Comparison of ENCODE assay signal across 15 mouse cellular contexts in genomic region chr16:24313544-24314326, GRCm38 (mm10).
DNase-seq lines count a peak whose midpoint lies in the region; ATAC-seq lines count a peak whose summit lies in the region.
"Had no signal": no experiment of that assay in that cellular context is flagged by ENCODE, and none has a peak within 500 bp of the region (broad histone marks: within the 10 kb centered on the region; RNA-seq: fewer than 3 reads in every experiment).

No protein-coding gene starts in this region.

- H3K36me3 ChIP-seq in intestine, embryonic 14.5 days (ENCODE audit: control insufficient read depth, insufficient read depth, low read length), result no peaks in the 10 kb centered on the region
- H3K36me3 ChIP-seq in stomach, embryonic 15.5 days, result no peaks in the 10 kb centered on the region
- H3K36me3 ChIP-seq: heart, embryonic 15.5 days; hindbrain, embryonic 13.5 days; limb, embryonic 10.5 days; neural tube, embryonic 15.5 days had no signal

- H3K27ac ChIP-seq in intestine, embryonic 14.5 days (ENCODE audit: low read depth), result peak overlapping the region; percentile 40; the same call in 1 of the 2 replicates
- no peak overlapping the region for H3K27ac ChIP-seq in stomach, embryonic 15.5 days
- H3K27ac ChIP-seq: heart, embryonic 15.5 days; hindbrain, embryonic 13.5 days; kidney, postnatal 0 days; limb, embryonic 10.5 days; neural tube, embryonic 15.5 days had no signal

- intact Hi-C loops in heart, postnatal 10 days (cut with DNase I), result no loop called here

- H3K4me3 ChIP-seq in intestine, embryonic 14.5 days (ENCODE audit: low read depth, low read length), result no peak overlapping the region
- no peak overlapping the region for H3K4me3 ChIP-seq in stomach, embryonic 15.5 days (replicated peaks)
- H3K4me3 ChIP-seq: heart, embryonic 15.5 days; hindbrain, embryonic 13.5 days; limb, embryonic 10.5 days; neural tube, embryonic 15.5 days had no signal

- no peaks in the 10 kb centered on the region for H3K4me1 ChIP-seq in intestine, embryonic 14.5 days (replicated peaks; ENCODE audit: control insufficient read depth, insufficient read depth, low read length)
- no peaks in the 10 kb centered on the region for H3K4me1 ChIP-seq in stomach, embryonic 15.5 days
- H3K4me1 ChIP-seq: heart, embryonic 15.5 days; hindbrain, embryonic 13.5 days; limb, embryonic 10.5 days; neural tube, embryonic 15.5 days had no signal

- H3K9ac ChIP-seq in intestine, embryonic 14.5 days (ENCODE audit: low read length), result no peak overlapping the region
- H3K9ac ChIP-seq in stomach, embryonic 15.5 days, result no peak overlapping the region
- H3K9ac ChIP-seq: heart, embryonic 15.5 days; hindbrain, embryonic 13.5 days; neural tube, embryonic 15.5 days had no signal

- no peaks in the 10 kb centered on the region for H3K27me3 ChIP-seq in intestine, embryonic 14.5 days (replicated peaks; ENCODE audit: control insufficient read depth, insufficient read depth, low read length)
- no peaks in the 10 kb centered on the region for H3K27me3 ChIP-seq in stomach, embryonic 15.5 days (replicated peaks)
- H3K27me3 ChIP-seq: heart, embryonic 15.5 days; hindbrain, embryonic 13.5 days; neural tube, embryonic 15.5 days had no signal

- peak; percentile 82 for ATAC-seq in intestine, embryonic 14.5 days (replicated peaks; ENCODE audit: low FRiP score, low TSS enrichment, low read depth)
- peak; percentile 53 for ATAC-seq in stomach, embryonic 15.5 days (ENCODE audit: insufficient read depth, low FRiP score, low read depth)
- ATAC-seq in inflammation-experienced regulatory T-cells, adult 6 months, result no peak

- H3K9me3 ChIP-seq in intestine, embryonic 14.5 days (ENCODE audit: control insufficient read depth, low read length), result no peaks in the 10 kb centered on the region
- no peaks in the 10 kb centered on the region for H3K9me3 ChIP-seq in stomach, embryonic 15.5 days
- H3K9me3 ChIP-seq: heart, embryonic 15.5 days; hindbrain, embryonic 13.5 days; limb, embryonic 10.5 days; neural tube, embryonic 15.5 days had no signal

- no peak overlapping the region for H3K4me2 ChIP-seq in intestine, embryonic 14.5 days (ENCODE audit: low read length)
- H3K4me2 ChIP-seq in stomach, embryonic 15.5 days, result no peak overlapping the region
- H3K4me2 ChIP-seq: heart, embryonic 15.5 days; hindbrain, embryonic 13.5 days; neural tube, embryonic 15.5 days had no signal

- peak; percentile 63 for DNase-seq in adrenal gland, adult 2 months
- DNase-seq in adrenal gland, postnatal 4 days (ENCODE audit: low spot score in 2 of 2), result no peak
- peak; percentile 46 for DNase-seq in thymus, postnatal 14 days
- no peak for DNase-seq in thymus, adult 18-20 months
- DNase-seq in intestine, embryonic 14.5 days (ENCODE audit: low spot score), result peak; percentile 58
- no peak for DNase-seq in heart, postnatal 10 days
- DNase-seq: B cell, adult 2 months; cerebellum, postnatal 14 days had no signal

- 47% methylated on average over 7 of the region's 7 CpGs for whole genome bisulfite sequencing in intestine, embryonic 14.5 days
- WGBS in stomach, embryonic 15.5 days, result 57% methylated on average over 7 of the region's 7 CpGs

Comparison
In these comparisons a context has a peak if more than half of its experiments do, and no peak if none do; other contexts are left out.
1. DNase-seq: peak in adrenal gland, adult 2 months (single experiment), thymus, postnatal 14 days (single experiment) and intestine, embryonic 14.5 days (single experiment); none in adrenal gland, postnatal 4 days (0 of 2), thymus, adult 18-20 months (0 of 2) and heart, postnatal 10 days (0 of 2).